Mouse (Mus musculus): ENCODE measurements around the gene Miox.

Gene Miox

DNA sequence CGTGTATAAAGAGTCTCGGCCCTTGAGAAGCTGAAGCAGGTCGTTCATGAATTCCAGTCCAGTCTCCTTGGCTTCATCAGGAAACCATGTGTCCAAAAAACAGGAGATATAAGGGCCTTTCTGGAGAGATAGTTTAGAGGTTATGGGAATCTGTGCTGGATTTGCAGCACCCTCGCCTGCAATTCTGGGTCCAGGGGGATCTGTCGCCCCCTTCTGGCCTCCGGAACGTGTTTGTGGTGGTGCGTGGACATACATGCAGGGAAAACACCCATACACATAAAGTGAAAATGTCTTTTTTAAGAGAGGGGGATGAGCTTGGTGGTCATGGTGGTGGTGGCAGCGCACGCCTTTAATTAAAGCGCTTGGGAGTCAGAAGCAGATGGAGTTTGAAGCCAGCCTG is 18.1 kb upstream of the Miox start:
- no peak for DNase-seq (ENCODE audit: low read depth)

DNA sequence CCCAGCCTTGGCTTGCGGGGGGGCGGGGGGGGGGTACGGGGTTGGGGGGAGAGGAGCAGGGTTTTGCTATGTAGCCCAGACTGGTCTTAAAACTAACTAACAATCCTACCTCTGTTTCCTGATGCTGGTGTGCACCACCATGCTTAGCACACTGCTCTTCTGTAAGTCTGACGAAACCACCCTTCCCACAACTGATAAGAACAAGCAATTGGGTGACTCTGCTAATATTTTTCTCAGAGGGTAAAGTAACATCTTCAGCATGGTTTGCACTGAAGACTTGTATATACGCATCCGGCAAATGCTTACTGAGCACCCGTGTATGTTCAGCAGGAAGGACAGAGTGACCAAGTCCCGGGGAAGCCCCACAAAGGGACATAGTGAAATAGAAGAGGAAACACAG is 12.9 kb upstream of the Miox start:
- no peak for DNase-seq (ENCODE audit: low read depth)

DNA sequence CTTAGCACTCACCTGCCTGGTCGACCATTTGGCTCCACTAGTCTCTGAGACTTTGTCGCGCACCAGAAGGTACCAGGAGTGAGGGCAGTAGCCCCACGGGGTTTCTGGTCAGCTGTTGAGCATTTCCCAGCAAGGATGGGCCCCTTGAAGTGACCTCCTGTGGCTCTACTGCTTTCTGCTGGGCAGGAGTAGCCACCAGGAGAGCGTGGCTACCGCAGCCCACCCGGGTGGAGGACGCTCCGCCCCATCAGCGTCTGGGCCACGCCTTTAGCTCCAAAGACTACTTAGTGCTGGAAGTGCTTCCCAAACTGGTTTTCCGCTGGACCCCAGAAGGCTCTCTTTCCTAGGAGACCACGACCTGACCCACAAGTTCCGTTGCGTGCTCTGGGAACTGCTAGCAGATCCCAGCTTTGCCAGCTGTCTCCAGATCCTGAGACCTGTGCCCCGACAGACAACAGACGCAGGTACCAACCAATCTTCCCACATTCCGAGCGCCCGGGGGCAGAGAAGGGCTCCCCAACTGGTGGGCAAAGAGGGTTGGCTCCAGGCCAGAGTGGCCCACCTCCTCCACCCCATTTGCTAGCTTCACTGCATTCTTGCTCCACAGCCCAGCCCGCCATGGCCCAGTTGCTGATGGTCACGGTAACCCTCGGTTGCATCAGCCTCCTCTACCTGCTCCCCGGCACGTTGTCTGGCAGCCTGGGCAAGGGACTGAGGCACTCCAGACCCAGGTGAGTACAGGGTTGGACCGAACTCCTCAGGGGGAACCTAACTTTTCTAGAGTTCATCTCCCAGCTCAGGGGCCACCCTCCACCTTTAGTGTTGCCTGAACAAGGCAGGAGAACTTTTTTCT is 11.3 kb upstream of the Miox start, which contains the start of gene Adm2:
Gene Adm2 (plus strand): TSS at position 51 of the 853 bp plus-strand sequence.
- no peak for DNase-seq (ENCODE audit: low read depth)

DNA sequence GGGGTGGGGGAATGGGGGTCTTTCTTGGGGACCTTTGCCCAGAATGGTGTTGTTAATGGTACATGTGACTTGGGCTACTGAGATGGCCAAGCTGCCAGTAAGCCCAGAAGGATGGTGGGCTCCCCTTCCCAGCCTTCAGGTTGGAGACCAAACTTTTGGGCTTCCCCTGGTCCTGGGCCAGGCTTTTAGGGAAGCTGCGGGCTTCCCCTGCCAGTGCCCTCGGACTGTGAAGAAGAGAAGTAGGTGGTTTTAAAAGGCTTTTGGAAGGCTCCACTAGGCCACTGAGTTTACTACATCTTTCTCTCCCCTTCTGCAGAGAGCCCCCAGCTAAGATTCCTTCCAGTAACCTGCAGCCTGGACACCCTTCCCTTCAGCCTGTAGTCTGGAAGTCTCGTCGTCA is 10.5 kb upstream of the Miox start:
- no peak for DNase-seq (ENCODE audit: low read depth)

DNA sequence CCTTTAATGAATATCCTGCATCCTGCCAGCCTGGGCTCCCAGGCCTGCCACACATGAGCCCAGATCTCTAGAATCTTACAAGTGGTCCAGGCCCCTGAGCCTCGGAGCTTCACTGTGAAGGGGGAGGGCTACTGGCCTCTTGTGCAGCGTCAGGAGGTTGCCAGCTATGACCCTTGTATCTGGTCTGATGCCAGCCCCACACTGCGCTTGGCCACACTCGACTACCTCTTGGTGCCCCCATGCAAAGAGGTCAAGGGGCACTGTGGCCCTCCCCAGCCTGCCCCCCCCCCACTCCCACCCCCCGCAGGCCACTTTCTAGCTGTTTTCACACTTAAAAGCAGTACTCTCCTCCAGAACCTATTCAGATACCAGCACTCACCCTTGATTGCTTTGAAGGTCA is 7.8 kb upstream of the Miox start:
- DNase-seq (ENCODE audit: low read depth): no peak

DNA sequence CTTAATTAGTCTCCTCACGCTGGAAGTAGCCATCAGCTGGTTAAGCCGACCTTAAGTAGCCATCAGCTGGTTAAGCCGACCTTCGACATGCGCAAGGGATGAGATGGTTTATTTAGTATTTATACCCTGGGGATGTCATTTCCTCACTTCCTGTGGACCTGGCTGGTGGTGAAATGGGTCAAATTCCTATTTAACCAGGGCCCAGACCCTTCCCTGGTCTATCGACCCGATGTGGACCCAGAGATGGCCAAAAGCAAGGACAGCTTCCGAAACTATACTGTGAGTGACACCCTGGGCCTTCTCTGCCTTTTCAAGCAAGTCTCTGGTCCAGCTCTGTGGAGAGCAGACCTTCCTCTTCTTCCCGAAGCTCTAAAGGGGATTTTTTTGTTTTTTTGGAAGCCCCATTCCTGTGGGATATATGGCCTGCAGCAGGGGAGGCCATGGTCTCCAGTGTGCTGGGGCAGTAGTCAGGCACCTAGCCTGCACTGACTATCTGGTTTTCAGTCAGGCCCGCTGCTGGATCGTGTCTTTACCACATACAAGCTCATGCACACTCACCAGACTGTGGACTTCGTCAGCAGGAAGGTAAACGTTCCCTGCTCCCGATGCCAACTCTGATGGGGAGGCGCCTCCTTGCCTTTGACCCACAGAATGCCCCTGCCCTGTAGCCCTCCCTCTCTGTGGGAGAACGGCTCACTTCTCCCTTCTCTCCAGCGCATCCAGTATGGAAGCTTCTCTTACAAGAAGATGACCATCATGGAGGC is 758 bp downstream of the Miox start:
- DNase-seq (ENCODE audit: low read depth): no peak

DNA sequence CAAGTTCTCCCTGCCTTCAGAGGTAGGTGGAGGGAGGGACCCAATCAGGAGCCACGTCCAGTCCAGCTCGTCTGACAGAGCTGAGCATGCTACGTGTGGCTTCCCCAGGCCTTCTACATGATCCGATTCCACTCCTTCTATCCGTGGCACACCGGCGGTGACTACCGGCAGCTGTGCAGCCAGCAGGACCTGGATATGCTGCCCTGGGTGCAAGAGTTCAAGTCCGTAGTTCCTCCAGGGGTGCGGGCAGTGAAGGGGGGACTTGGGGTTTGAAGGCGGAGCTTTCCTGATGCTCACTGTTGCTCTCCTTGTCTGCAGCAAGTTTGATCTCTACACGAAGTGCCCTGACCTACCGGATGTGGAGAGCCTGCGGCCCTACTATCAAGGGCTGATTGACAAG is 2.2 kb downstream of the Miox start:
- no peak for DNase-seq (ENCODE audit: low read depth)

DNA sequence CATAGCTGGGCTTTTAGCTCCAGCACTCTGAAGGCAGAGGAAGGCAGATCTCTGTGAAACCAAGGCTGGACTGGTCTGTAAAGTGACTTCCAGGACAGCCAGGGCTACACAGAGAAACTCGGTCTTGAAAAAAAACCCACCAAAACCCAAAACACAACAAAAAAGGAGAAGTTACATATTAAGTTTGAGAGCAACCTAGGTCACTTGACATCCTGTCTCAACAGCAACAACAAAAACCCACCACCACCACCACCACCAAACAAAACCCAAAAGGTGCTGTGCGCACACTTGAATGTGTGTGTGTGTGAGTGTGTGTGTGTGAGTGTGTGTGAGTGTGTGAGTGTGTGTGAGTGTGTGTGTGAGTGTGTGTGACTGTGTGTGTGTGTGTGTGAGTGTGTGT is 5.5 kb downstream of the Miox start:
- DNase-seq (ENCODE audit: low read depth): no peak

DNA sequence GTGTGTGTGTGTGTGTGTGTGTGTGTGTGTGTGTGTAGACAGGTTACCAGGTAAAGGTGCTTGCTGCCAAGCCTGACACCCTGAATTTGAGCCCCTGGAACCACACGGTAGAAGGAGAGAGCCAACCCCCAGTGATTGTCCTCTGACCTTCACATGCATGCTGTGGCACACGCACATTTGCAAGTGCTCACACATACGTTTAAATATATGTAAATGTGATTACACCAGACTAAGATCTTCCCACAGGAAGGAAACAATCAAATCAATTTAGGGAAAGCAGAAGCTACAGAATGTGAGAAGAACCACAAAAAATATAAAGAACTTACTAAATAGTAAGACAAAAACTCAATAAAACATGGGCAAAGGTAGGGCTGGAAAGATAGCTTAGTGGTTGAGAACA is 5.9 kb downstream of the Miox start:
- no peak for DNase-seq (ENCODE audit: low read depth)

DNA sequence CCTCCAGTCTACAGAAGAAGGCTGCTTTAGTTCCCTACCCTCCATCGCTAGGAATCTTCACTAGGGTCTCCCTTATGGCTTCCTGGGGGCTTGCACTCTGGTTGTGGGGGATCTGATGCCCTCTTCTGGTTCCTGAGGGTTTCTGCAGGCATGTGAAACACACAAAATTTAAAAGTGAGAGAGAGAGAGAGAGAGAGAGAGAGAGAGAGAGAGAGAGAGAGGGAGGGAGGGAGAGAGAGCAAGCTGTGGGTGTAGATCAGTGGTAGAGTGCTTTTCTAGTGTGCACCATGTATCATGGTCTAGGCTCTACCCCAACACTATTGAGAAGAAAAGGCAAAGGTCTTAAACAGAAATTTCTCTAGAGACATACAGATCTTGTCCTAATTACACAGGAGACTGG is 7.5 kb downstream of the Miox start:
- DNase-seq (ENCODE audit: low read depth): no peak

DNA sequence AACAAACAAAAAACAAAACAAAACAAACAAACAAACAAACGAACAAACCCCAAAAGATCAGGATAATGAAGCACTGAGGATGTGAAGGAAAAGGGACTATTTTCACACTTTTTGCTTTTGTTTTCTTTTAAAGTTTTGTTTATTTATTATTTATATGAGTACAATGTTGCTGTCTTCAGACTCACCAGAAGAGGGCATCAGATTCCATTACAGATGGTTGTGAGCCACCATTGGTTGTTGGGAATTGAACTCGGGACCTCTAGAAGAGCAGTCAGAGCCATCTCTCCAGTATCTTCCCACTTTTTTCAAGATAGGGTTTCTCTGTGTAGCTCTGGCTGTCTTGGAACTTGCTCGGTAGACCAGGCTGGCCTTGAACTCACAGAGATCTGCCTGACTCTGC is 9.1 kb downstream of the Miox start:
- no peak for DNase-seq (ENCODE audit: low read depth)

DNA sequence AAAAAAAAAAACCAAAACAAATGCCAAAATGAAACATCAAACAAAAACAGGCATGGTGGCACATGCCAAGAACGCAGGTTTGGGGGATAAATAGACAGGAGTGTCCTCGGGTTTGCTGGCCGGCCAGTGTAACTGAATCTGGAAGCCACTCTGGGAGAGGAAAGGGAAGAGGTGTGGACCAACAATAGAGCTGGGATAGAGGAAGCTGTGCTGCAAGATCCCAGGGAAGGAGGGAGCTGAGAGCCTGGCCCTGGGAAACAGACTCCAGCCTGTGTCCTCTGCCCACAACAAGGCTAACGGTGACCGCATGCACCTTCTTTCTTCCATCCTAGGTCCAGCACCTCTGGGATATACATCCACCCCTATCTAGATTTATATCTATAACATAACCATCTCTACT is 16.2 kb downstream of the Miox start:
- no peak for DNase-seq (ENCODE audit: low read depth)

DNA sequence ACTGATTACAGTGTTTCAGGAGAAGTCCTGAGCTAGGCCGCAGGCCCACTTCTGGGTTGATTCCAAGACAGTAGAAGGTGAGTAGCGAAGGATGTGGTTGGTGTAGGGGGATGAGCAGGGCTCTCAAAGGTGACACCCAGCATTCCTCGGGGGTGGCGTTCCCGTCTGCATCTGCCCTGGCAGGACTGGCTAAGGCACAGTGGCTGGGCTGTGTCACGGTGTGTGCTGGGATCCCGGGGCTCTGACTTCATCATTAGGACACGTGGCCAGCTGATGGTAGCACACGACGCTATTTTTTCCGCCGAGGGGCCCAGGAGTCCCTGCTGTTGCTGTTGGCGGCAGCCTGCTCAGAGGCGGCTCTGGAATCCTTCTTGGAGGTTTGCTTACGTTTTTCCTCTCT is 17.1 kb downstream of the Miox start:
- no peak for DNase-seq (ENCODE audit: low read depth)

DNA sequence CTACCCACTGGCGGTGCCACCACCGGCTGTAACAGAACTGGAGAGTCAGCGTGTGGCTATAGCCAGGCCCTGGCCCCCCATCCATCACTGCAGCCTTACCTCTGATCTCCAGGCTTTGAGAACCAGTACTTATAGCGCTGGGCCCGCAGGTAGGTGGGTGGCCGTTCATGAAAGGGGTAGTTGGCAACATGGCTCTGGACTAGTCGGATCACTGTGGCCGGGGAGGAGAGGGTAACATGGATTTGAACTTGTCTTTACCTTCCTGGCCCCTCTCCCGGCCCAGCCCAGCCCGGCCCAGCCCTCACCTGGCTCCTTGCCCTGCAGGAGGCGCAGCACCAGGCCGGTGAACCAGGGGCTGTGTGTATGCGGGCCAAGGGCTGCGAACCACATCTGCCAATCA is 17.9 kb downstream of the Miox start:
- no peak for DNase-seq (ENCODE audit: low read depth)

DNA sequence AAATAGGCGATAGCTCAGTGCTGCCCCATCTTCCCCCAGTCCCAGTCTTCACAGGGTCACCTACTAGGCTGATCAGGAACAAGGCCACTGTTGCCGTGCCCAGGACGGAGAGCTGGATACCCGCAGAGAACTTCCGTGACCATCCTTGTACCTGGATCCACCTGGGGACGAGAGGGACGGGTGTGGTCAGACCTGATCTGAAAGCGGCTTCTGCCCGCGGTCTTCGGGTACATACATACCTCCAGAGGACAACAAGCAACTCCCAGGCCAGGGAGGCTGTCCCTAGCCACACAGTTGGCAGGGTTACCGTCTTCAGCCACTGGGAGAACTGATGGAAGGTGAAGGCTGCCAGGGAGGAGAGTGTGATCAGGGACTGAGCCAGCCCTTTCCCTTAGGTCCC is 18.6 kb downstream of the Miox start:
- no peak for DNase-seq (ENCODE audit: low read depth)

DNA sequence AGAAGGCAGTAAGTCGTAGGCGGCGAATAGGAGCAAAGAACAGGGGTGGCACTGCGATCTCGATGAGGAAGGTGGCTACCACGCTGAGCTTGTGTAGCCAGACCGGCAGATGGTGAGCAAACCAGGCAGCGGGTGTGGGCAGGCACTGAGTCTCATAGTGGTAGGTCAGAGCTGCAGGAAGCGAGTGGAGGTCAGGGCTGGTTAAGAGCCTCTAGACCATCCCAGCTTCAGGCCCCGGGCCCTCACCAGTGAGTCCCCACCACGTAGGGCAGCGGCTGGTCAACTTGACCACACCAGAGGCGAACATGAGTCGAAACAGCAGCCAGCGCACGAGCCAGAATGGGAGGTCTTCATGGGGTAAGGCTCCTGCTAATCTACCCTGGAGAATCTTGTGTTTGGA is 19.6 kb downstream of the Miox start:
- DNase-seq (ENCODE audit: low read depth): no peak

DNA sequence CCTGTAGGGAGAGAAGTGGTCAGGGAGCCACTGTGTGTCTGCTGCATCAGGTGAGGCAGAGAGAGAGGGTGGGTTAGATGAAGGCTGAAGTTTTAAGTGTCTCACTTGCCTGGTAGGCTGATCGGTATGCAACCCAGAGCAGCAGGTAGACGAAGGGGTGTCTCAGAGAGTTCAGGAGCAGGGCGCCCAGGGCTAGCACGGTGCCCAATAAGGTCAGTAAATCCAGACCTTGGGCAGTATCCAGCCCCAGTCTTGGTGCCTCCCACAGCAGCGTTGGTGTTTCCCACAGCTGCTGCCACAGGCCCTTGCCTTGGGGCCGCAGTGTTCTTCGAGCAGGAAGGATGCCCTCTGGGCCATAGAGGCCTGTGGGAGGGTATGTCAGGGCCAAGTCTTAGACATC is 20.3 kb downstream of the Miox start:
- DNase-seq (ENCODE audit: low read depth): no peak

DNA sequence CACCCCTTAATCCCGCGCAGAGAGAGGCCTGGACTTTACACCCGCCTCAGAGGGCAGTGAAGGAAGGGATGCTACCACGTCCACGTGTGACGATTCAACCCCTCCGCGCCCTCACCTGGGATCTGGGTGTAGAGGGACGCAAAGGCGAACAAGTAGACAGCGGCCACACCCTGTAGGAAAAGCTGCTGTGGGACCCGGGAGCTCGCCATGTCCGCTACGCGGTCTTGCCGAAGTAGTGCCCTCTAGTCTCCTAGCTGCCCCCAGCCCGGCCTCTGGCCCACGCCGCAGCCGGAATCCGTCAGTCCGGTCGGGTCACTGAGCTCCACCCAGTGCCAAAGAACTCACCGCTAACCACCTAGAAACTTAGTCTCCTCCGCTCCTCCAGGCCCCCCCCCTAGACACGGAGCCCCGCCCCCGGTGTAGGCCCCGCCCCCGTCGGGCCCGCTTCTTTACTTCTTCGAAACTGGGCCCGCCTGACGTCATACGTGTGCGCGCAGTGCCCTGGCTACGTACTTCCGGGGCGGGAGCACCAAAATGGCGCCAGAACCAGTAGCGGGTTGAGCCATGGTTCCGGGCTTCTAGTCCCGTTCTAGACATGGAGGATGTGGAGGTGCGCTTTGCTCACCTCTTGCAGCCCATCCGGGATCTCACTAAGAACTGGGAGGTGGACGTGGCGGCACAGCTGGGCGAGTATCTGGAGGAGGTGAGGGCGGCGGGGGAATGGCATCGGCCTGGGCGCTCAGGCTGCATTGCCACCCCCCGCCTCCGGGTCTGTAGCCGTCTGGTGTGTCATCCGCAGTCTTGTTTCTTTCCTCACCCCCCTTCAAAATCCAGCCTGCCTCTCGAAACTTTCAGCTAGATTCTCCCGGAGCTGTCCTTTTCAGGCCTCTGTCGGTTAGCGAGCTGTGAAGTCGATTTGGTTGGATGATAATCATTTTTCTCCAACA is 21.3 kb downstream of the Miox start, which contains the start of the genes Lmf2 and Ncaph2:
Gene Lmf2 (minus strand): TSS at position 419 of the 947 bp plus-strand sequence.
Gene Ncaph2 (plus strand): TSS at position 479 of the 947 bp plus-strand sequence.
- peak; percentile 82 for DNase-seq (ENCODE audit: low read depth)

DNA sequence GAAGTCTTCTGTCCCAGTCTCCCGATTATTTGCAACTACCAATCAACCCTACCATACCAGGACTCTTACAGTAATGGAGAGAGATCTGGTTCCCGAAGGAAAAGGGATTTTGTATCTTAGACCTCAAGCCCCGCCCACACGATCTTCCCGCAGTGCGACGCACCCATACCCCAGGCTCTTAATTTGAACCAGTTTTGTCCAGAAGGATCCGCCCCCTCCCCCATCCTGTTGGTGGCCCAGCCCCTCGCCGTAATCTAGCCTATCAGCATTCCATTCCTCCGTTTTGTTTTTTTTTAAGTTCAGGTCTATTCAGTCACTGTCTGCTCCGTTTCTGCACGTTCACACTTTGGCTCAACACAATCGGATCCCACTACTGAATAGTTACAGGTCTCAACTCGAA is 22.2 kb downstream of the Miox start:
- DNase-seq (ENCODE audit: low read depth): peak; percentile 61

DNA sequence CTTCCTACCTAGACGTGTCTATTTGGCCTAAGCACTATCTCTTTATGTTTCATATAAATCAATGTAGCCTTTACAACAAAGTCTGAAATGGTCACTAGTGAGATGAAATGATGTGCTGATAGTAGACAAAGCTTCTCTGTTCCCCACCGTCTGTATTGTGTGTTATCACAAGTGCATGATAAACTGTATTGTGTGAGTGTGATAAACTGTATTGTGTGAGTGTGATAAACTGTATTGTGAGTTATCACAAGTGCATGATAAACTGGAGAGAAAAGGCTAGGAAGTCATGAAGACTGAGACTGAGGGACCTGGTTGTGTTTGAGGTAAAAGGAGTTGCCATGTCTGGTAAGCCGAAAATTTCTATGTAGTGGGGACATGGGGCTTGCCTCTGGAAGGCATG is 24.6 kb downstream of the Miox start:
- DNase-seq (ENCODE audit: low read depth): no peak

DNA sequence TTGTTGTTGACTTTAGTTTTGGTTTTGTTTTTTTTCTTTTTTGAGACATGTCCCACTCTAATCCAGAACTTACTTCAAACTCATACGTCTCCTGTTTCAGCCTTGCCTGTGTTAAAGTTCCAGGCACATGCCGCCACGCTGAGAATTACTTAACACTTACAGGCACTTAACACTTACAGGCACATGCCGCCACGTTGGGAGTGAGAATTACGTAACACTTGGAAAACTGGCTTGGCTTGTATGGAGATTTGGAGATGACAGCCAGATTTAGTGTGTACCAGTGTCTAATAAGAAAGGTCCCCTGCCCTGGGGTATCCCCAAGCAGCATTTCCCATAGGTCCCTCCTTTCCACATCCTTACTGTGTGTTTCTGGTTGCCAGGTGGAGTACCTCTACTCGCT is 28.9 kb downstream of the Miox start:
- no peak for DNase-seq (ENCODE audit: low read depth)

DNA sequence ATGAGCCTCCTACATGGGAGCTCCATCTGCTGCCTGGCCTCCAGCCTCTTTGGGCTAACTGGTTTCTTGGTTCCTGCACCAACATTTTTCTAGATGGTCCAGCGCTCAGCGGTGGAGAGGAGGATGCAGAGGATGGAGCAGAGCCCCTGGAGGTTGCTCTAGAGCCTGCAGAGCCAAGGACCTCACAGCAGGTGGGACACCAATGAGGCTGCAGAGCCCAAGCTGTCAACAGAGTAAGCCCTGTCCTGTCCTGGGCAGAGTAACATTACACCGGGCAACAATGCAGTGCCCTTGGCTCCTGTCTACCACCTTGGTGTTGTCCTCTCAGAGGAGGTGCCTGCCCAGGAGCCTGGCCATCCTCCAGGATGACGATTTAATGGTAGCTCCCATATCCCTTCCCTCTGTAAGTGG is 30.9 kb downstream of the Miox start:
- DNase-seq (ENCODE audit: low read depth): no peak

All from fibroblast of lung, adult 2 months (primary cell).